Mouse (Mus musculus) urinary bladder, adult 2 months (tissue): ENCODE data around the gene Fosb. TPM values are rescaled to one million over a fixed set of nuclear protein-coding genes. Genes with fewer than 3 reads are reported as not detected.

Experiments used
- DNase-seq: peaks from one replicate; pipeline ENCODE4 v3.0.0; 2022; ENCODE audit warnings: low spot score
- polyA plus RNA-seq: library from polyadenylated mRNA; depleted of rRNA; stranded (reverse); fragments of >200 nt; gene quantifications from 2 replicates; pipeline ENCODE4 v1.2.3, GENCODE M21; 2012

The Fosb gene
- polyA plus RNA-seq, 1 experiment, result 2.6 TPM

DNA sequence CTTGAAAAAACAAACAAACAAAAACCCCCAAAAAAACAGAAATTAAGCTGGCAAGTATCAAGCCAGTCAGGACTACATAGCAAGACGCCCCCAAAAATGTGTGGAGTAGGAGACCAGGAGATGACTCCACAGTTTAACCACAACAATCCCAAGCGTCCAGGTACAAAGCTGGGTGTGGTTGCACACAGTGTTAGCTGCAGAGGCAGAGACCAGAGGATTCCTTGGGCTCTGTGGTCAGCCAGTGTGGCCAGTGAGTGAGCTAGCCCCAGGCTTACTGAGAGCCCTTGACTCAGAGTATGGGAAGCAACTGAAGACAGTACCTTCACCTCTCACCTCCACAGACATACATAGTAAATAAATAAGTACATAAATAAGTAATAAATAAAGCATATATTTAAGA is 22.1 kb upstream of the Fosb start:
- DNase-seq, result no peak

DNA sequence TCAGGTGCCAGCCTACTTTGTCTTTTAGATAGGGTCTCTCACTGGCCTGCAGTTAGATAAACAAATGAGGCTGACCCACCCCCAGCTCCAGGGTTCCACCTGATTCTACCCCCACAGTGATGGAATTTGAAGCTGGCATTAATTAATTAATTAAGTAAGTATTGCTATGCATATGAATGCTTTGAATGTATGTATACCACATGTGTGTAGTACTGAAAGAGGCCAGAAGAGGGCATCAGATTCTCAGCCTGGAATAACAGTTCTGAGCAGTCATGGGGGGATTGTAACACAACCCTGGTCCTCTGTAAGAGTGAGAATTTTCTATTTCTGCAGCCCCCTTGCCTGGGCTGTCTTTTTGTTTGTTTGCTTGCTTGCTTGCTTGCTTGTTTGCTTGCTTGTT is 18.6 kb upstream of the Fosb start:
- DNase-seq, result no peak

DNA sequence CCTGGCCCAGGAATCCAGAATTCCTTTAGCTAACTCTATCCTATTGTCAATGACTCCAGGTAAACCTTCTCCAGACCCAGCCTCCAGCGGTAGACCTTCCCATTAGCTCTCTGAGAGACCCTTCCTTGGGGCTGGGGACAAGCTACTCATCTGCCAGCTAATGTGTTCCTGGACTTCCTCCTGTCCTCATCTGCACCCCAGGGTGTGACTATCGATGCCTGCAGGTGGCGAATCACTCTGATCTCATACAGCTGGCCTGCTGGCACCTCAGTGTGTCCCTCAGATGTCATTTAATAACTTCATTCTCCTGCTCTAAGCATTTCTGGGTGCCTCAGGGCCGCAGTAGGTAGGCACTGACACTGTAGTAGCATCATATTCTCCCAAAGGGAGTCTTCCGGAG is 17.9 kb upstream of the Fosb start:
- no peak for DNase-seq

DNA sequence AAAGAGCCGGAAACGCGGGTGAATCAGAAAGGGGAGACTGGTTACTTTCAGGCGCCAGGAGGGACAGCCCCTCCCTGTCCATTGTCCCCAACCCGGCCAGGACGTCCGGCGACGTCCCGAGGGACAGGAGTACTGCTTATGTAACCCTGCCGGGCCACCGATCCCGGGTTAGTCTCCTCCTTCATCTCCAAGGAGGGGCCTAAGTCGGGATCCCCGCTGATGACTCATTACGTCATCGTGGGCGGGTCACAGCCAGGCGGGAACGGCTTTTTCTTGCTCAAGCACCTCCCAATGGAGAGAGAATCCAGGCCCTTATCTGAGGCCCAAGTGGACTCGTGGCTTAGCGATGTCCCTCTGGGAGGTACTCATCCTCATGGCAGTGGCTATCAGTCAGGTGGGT is 17.3 kb upstream of the Fosb start:
- peak; percentile 67 for DNase-seq

DNA sequence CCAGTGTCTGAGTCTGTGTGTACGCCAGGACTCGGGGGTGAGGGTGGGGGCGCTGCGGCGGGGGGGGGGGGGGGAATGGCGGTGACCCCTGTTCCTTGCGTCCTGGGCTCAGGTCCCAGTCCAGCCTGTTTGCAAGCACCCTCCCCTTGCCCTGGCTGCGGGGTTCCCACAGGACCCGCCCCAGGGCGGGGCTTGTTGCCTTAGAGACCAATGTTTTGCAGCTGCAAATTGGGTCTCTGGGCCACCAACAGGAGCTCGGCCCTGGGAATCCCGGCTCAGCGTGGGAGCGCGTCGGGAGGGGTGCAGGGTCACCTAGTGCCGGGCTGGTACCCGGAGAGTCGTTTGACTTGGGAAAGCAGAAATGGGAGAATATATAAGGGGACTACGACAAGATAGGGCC is 16.5 kb upstream of the Fosb start:
- no peak for DNase-seq

DNA sequence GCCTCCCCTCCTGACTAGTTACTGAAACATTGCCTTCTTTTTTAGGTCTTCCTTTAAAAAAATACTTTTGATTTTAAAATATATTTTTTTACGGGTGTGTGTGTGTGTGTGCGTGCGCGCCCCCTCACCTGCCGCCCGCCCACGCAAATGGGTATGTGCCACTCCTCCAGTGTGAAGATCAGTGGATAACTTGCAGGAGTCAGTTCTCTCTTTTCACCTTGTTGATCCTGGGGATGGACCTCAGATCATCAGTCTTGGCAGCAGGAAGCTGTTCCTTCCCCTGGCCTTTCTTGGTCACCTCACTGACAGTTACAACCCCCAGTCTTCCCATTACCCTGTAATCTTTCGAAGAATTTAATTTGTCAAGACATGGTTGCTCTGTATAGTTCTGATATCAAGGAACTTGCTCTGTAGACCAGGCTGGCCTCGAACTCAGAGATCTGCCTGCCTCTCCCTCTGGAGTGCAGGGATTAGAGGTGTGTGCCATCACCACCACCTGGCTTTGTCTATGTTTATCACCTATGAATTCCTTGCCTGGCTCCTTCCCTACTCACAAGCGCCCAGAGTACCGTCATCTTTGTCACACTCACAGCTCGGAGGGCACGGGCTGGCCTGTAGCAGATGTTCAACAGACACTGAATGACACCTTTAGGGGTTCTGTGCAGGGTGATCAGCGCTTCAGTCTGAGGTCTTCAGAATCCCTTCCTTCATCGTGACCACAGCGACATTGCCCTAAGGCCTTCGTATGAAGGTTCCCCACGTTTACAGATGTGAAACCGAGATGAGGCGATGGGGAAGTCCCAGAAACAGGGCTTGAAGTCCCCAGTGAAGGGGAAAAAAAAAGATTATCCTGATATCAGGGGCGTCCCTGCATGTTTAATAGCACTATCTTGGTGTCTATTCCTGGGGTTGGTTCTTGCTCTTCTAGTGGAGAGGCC is 15.7 kb upstream of the Fosb start:
- DNase-seq, result no peak

DNA sequence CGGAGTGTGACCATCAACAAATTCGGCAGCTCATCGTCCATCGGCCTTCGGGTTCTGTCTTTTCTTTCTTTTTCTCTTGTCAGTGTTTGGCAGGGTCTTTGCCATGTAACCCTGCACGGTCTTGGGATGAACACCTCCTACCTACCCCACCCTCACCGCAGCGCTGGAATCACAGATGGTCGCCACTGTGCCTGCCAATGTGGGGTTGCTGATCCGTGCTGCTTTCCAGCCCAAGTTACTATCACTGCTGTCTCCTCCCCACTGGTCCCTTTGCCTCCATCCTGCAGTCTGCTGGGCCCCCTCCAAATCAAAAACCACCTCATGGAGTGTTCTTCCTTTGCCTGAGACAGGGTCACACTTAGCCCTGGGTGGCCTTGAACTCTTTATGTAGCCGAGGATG is 14.4 kb upstream of the Fosb start:
- no peak for DNase-seq

DNA sequence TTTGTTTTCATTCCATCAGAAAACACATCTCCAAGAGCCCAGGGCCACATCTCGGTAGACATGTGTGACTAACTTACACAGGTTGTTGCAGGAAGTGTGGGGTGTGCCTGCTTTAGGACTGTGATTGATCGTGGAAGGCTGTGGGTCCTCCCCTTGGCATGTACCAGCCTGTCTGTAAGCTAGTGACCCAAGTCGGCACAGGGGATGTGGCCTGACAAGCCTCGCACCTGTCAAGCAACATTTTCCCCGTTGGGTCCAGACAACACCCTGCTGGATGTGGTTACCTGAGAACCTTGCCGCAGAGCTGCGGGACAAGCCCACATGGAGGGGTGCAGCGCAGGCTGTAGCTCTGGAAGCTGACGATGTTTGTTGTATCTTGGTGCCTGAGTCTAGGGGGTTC is 12.6 kb upstream of the Fosb start:
- no peak for DNase-seq

DNA sequence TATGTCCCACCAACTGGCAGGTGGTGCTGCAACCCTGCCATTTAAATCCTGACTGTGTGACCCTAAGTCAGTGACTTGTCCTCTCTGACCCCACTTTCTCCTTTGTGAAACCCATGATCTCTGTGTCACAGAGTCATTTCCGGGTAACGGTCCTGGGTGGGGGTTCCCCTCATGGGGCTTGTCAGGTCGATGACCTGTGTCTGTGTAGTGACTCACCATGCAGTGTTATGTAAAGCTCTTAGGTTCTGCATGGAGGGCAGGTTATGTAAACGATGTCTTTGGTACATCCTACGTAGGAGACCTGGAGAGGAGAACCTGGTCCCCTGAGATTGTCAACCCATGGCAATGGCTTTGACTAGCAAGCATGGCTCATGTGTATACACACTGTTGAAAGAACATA is 11.6 kb upstream of the Fosb start:
- DNase-seq, result no peak

DNA sequence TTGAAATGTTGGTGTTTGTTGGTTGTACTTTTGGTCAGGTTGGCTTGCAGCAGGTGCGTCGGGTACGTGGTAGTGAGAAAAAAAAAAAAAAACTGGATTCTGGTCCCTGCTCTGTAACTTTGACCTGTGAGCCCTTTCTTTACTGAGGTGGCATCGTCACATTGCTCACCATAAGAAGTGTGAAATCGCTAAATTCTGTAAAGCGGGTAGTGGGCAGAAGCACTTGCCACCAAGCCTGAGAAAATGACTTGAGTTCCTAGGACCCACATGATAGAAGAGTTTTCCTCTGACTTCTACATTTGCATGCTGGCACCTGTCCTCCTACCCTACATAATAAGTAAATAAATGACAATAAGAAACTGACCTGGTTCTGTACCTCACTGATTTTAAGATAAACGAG is 10.8 kb upstream of the Fosb start:
- DNase-seq, result no peak

DNA sequence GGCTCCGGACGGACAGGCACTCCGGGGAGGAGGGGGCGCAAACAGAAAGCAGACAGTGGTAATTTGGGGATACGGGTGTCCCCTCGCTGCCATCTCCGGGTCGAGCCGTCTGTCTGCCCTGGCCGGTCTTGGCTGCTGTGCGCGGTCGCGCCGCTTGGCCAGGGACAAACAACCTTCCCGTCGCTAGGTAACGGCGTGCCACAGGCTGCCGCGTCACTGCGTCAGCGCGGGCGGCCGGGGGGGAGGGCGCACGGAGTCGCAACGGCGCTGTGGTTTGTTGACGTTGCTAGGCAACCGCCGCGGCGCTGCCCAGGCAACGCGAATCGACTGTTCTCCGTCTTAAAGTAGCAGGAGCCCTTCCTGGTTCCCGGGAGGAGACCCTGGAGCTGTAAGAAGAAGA is 10.1 kb upstream of the Fosb start:
- peak; percentile 84 for DNase-seq

DNA sequence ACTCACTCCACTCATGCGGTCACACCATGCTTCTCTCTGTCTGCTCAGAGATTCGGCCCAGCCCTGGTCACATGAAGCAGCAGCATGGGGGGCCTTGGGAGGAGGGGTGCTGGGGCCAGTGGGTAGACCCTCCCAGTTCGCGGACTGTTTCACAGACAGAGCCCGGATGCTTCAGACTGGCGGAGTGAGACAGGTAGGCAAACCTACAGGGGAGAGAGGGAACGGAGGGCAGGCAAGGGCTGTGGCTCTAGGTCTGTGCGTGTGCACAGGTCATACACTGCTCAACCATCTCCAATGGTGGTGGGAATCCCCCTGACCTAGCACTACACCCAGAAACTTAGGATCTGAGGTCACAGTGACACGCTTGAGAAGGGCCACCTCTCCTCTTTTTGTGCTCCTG is 9.6 kb upstream of the Fosb start:
- DNase-seq, result no peak

DNA sequence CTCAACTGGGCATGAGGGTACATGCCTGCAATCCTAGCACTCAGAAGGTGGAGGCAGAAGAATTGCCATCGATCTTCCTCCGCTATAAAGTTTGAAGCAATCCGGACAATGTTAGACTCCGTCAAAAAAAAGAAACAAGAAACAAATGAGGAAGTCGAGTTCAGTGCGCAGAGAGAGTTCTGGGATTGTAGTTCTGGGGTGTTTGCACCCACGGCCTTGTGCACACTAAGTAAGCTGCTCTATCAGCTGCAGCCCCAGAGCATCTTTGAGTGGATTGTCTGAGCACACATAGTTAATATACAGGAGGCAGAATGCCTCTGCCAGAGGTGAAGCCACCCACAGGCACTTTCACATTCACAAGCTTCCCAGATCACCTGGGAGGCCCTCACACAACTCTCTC is 8.8 kb upstream of the Fosb start:
- no peak for DNase-seq

DNA sequence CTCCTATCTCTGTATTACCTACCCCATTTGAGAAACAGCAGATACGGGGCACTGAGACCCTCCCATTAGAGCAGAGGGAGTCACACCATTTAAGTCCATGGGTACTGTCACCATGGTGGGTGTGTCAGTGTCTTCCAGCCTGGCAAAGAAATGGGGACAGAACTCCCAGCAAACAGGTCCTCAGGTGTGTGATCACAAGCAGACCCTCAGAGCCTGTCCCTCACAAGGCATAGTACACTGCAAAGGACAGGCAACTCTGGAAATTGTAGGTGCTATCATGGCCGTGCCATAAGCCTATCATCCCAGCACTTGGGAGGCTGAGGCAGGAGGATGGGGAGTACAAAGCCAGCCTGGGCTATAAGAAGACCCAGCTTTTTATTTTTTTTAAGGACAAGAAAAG is 8.3 kb upstream of the Fosb start:
- no peak for DNase-seq

DNA sequence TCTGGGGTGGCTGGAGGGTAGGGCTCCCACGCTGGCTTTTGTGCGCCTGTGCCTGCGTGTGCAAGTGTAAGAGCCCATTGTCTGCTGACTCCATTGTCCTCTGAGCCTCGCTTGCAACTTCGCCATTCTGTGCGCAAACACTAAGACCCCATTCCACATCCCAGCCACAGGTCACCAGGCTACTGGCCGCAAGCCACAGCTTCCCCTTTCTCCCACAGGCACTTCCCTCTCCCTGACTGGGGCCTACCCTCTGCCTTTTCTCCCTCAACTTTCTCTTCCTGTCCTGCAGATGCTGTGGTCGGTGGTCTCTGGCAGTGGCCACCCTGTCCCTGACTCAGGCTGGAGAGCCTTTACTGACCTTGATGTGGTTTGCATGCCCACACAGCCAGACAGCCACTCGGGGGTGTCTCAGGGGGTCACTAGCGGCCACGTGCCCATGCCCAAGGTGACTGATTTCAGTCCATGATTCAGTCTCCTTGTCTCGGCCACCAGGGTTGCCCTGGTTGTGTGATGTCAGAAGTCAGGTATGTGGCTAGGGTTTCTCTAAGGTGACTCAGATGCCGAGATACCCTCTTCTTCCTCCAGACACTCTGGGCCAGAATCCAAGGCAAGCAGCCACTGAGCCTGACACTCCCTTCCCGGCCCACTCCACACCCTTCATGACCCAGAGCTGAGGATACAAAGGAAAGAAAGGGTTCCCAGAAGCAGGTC is 6.8 kb upstream of the Fosb start:
- DNase-seq, result no peak

DNA sequence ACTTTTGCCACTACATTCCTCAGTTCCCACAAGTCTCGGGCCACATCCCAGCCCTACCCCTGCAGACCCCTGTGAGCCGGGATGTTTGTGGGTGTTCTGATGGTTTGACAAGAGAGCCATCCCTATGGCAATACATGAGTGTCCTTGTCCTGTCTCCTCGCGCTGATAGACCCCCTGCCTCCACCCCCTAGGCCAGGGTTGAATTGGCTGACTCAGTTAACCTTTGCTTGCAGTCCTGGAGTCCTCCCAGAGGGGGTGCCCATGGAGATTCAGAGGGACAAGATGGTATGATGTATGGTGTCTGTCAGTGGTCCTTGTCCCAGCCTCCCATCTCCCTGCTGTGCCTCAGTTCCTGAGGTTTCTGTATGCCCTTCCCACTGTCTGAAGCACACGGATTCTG is 4.2 kb upstream of the Fosb start:
- no peak for DNase-seq

DNA sequence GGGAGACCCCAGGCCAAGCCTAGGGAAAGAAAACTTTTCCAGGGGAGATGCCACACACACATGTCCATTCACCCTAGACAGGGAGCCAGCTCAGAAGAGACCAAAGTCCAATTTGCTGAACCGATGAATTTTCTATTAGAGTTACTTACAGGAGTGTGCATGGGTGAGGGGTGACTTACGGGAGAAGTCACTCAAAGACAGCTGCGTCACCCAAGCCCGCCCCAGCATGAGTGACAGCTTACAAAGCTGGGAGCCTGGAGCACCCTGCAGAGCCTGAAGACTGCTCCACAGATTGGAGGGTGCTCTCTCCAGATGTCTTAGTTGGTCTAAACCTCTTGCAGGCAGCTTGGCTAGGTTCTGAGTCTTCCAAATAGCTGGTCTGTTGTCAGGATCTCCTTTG is 2.1 kb upstream of the Fosb start:
- DNase-seq, result no peak

DNA sequence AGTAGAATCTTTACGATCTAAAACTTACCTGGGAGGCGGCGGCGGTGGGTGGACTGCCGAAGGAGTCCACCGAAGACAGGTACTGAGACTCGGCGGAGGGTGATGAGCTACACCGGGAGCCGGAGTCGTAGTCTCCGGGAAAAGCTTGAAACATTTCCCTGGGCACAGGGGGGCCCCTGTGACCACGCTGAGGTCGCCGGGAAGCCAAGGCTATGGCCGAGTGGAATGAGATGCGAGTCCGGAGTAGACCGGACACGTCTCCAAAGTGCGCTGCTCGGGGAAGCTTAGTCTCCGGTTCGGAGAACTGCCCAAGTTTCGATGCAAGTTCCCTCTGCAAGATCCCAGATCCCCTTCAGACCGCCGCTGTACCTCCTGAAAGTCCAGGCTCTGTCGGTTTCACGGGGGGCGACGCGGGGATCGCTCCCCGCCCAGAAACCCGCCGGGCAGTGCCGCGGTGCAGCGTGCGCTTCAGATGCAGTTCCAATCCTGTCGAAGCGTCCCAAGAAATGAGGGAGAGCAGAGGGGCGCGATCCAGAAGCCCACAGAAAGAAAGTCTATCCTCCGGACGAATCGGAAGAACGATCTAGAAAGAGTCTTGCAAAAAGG is 470 bp downstream of the Fosb start:
- no peak for DNase-seq

DNA sequence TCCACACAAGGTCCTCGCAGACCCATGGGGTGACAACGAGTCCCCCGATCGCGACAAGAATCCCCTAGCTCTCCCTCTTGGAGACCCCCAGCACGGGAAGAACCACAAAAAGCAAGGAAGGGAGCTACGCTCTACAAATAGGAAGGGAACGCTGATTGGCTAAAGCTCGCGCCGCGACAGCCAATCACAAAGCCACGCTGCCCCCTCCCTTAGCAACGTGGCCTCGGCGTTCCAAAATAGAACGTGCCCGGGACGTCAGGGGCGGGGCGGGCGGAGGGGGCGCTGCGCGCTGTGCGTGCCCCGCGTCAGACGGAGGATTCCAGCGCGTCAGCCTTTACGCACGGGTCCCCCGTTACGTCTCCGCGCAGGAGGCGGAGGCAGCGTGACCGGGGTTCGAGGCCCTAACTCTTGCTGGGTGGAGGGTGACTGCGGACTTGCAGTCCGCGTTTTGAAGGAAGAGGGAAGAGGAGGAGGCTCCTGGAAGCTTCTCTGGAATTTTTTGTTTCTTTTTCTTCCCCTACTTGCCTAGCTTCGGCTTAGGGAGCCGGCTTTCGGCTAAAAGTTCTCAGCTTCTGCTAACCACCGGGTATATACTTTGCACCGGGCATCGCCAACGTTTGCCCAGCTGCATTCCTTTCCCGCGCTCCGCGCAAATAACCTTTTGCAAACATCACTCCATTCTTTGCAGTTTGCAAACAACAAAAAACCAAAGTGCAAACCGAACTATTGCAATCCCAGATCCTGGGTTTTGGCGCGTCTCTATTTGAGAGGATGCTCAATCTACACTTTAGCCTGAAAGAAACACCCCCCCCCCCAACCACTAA is 1.2 kb downstream of the Fosb start:
- DNase-seq, result peak; percentile 86

DNA sequence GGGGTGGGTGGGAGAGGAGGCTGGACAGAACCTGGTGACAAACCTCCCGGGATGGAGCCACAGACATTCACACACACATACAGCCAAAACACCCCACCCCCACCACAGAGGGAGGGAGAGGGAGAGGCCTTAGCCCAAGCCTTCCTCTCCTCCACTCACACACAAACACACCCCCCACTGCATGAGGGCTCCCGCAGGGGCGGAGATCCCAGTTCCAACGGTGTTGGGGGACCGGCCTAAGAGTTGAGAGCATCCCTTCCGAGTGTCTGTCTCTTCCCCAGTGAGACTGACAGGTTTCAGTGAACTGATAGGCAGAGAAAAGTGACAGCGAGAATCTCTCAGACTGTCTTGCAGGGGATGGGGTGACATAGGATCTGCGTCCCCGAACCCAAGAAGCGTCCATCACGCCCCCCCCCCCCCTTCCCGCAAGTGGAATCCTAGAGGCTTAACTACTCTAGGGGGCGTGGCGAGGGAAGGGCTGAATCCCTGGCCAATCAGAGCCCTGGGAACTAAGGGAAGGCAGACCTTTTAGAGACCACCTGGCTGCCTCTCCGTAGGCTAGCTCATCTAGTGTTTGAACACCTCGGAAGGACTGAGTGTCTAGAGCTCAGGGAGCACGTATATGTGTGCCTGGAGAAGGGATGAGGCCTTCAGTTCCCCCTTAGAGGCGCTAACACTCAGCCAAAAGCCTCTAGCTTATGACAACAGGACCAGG is 2.0 kb downstream of the Fosb start:
- no peak for DNase-seq
